Mouse (Mus musculus) heart, postnatal 10 days (tissue): ENCODE measurements around the gene Nxn. TPM values are rescaled to one million over a fixed set of nuclear protein-coding genes. Genes with fewer than 3 reads are reported as not detected.
A peak's percentile ranks its signal among the peaks of the same experiment; 100 is the strongest.
"Not testable (repeated sequence)": the region's sequence is repeated elsewhere in the genome, so short reads cannot be mapped to it uniquely, and the experiment has no call there.

Source experiments
- DNase-seq, 2 experiments: peaks; one replicate each; pipeline ENCODE4 v3.0.0; 2021
- intact Hi-C: fragments of 180-260 bp; cut with DNase I; formaldehyde crosslinking; loops from one replicate; pipeline ENCODE4 v1.15.1; 2025
- total RNA-seq, 2 experiments: library from RNA; stranded (reverse); gene quantifications; 2 replicates each; pipeline ENCODE4 v1.2.3; 2021

Gene Nxn
- total RNA-seq, 2 experiments from 2014 or later = 15.7 to 17.4 TPM

GRCm38 (mm10) chr11:76242901-76243810, 155.8 kb downstream of the Nxn start, which contains the start of the genes Mrm3 and Glod4:
Gene Mrm3 (plus strand): TSS chr11:76243715.
Gene Glod4 (minus strand): TSS chr11:76243725.
- intact Hi-C loops = no loop called here
- peak; percentile 94 to 97 for DNase-seq

GRCm38 (mm10) chr11:76239750-76240149, 159.2 kb downstream of the Nxn start:
- DNase-seq = no peak
- intact Hi-C loops = no loop called here

- DNase-seq = no peak
- intact Hi-C loops = no loop called here
Measured at GRCm38 (mm10) chr11:76236136-76236535, 162.8 kb downstream of the Nxn start.

- intact Hi-C loops = no loop called here
- DNase-seq = no peak
Measured at GRCm38 (mm10) chr11:76225051-76225450, 173.9 kb downstream of the Nxn start.

- intact Hi-C loops = no loop called here
Measured at GRCm38 (mm10) chr11:76224631-76225030, 174.3 kb downstream of the Nxn start.

DNA sequence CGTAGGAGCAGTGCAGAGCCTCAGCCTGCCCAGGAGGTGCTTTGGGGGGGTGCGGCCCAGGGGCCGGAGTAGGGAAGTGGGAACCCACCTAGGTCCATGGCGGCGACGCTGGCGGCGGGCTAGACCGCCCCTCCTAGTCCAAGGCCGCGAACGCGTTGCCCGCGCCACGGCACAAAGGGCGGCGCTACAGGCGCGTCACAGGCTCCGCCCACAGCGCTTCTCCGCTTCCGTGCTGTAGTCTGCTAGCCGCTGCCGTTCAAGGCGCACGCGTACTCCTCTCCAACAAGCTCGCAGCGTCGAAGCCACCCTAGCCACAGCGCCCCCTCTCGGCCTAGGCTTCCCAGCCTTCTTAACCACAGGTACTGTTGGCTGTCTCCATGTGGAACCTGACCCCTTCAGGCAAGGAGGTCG, 181.5 kb downstream of the Nxn start, which contains the start of the genes Dbil5 and Gemin4:
TSS of gene Dbil5 (plus strand) at position 219 of the 411 bp plus-strand sequence.
TSS of gene Gemin4 (minus strand) at position 275 of the 411 bp plus-strand sequence.
- DNase-seq = peak; percentile 97 to 98
- intact Hi-C loops = loop anchor here (1.0 to 5.0 kb wide), 2 partner anchors 38 to 435 kb away; partner anchors contain the start of genes Fam57a and Vps53

More at GRCm38 (mm10) chr11:76224631-76225030, 174.3 kb downstream of the Nxn start:
- DNase-seq = no peak

- DNase-seq = peak; percentile 37 to 41
- intact Hi-C loops = loop anchor here (1.0 to 5.0 kb wide), 2 partner anchors 38 to 435 kb away; partner anchors contain the start of genes Fam57a and Vps53
Measured at GRCm38 (mm10) chr11:76216681-76217389, 182.1 kb downstream of the Nxn start.

GRCm38 (mm10) chr11:76216049-76216540, 182.8 kb downstream of the Nxn start:
- no peak for DNase-seq
- intact Hi-C loops = loop anchor here (5.0 kb wide), 1 partner anchor 434 kb away; no protein-coding TSS in a partner anchor

DNA sequence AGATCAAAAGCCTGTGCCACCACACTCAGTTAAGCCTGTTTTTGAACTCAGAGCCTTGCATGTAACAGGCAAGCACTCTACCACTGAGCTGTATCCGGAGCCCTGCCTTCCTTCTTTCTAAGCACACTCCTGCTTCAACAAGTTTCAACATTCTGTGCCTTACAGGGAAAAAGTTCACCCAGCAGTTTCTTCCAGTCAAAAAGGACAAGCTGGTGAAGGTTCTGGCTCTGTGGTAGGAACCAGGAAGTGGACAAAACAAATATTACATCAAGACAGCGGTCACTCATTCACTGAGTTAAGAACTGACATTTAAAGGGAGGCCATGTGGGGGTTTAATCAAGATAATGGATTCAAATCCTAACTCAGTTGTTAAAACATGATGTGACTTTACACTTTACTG, 183.9 kb downstream of the Nxn start:
- intact Hi-C loops = loop anchor here (5.0 kb wide), 1 partner anchor 433 kb away; no protein-coding TSS in a partner anchor
- no peak for DNase-seq

GRCm38 (mm10) chr11:76213841-76214240, 185.1 kb downstream of the Nxn start:
- intact Hi-C loops = no loop called here
- DNase-seq = no peak

GRCm38 (mm10) chr11:76211595-76211994, 187.3 kb downstream of the Nxn start:
- DNase-seq, intact Hi-C loops: not testable (repeated sequence)

- intact Hi-C loops = no loop called here
- no peak for DNase-seq
Measured at GRCm38 (mm10) chr11:76210228-76210985, 188.5 kb downstream of the Nxn start.

Other genes with a start within 250 kb of the Nxn start
- gene Vps53, start 219.5 kb downstream of the Nxn start, total RNA-seq = 10 to 100 TPM; 31.0 to 32.7 TPM
- gene Fam57a, start 219.5 kb downstream of the Nxn start, total RNA-seq = 1 to 10 TPM; 8.0 to 8.3 TPM
- gene Dbil5, start 181.5 kb downstream of the Nxn start, total RNA-seq = under 1 TPM in 1 of 2 experiments, not detected in 1; 0.50 TPM
- gene Gemin4, start 181.5 kb downstream of the Nxn start, total RNA-seq = 1 to 10 TPM; 3.1 to 5.9 TPM
- gene Mrm3, start 155.4 kb downstream of the Nxn start, total RNA-seq = 10 to 100 TPM; 17.4 to 19.2 TPM
- 10 to 100 TPM; 51.3 to 53.7 TPM for gene Glod4, start 155.4 kb downstream of the Nxn start, total RNA-seq
- gene Timm22, start 7.8 kb upstream of the Nxn start, total RNA-seq = 10 to 100 TPM; 43.4 to 51.7 TPM
- gene Abr, start 223.2 kb upstream of the Nxn start, total RNA-seq = 10 to 100 TPM; 33.9 to 41.2 TPM